Mouse (Mus musculus): ENCODE measurements at regions not wholly inside any gene's neighbourhood (a gene's known extent, or its start where the extent isn't known, plus 50 kb on each side); places are given as distances from the start of the nearest gene placed in this dataset.
"Not testable (repeated sequence)": the region's sequence is repeated elsewhere in the genome, so short reads cannot be mapped to it uniquely, and the experiment has no call there.

GRCm38 (mm10) chrX:93888480-93888879 is 56.5 kb upstream of the Pdk3 start:
- DNase-seq, result no peak

GRCm38 (mm10) chrX:93888966-93889365 is 57.0 kb upstream of the Pdk3 start:
- DNase-seq, result no peak

GRCm38 (mm10) chrX:93889394-93890042 is 57.5 kb upstream of the Pdk3 start:
- peak; percentile 74 for DNase-seq

- no peak for DNase-seq
Measured at GRCm38 (mm10) chrX:93896838-93897820, 65.1 kb upstream of the Pdk3 start.

GRCm38 (mm10) chrX:93903209-93903608 is 65.2 kb upstream of the AU015836 start:
- DNase-seq, result no peak

GRCm38 (mm10) chrX:93905531-93905930 is 62.9 kb upstream of the AU015836 start:
- no peak for DNase-seq

GRCm38 (mm10) chrX:93911087-93911840 is 57.2 kb upstream of the AU015836 start:
- DNase-seq, result peak; percentile 8

- no peak for DNase-seq
Measured at GRCm38 (mm10) chrX:93915548-93915947, 52.9 kb upstream of the AU015836 start.

GRCm38 (mm10) chrX:93917367-93917766 is 51.1 kb upstream of the AU015836 start:
- DNase-seq, result not testable (repeated sequence)
